ENCODE assay signal across 8 mouse cellular contexts in genomic region chr2:102450248-102450760, GRCm38 (mm10). TPM values are rescaled to one million over a fixed set of nuclear protein-coding genes. Genes with fewer than 3 reads are reported as not detected.
DNase-seq lines count a peak whose midpoint lies in the region; ATAC-seq and TF ChIP-seq lines count a peak whose summit lies in the region.

No protein-coding gene starts in this region.

- intact Hi-C loops in heart, postnatal 36 days (cut with DNase I), result loop anchor here (2.0 to 10.0 kb wide), 3 partner anchors 220 to 756 kb away; partner anchors contain the start of gene Ldlrad3

- peak overlapping the region; percentile 98 for H3K4me2 ChIP-seq in lung, embryonic 14.5 days

- TF ChIP-seq CTCF in layer of hippocampus, adult 2 months (conservative IDR thresholded peaks at IDR 0.05), result peak; percentile 21; the same call in 1 of the 2 replicates
- peak; percentile 35; the same call in 1 of the 2 replicates for TF ChIP-seq CTCF in lung, embryonic 14.5 days (IDR thresholded peaks at IDR 0.05; ENCODE audit: low read depth)

- peak; percentile 59 for ATAC-seq in frontal cortex, adult (ENCODE audit: low TSS enrichment)
- ATAC-seq in lung, embryonic 14.5 days (ENCODE audit: insufficient read depth), result peak; percentile 14

- DNase-seq in Muller cell, postnatal 12 days (ENCODE audit: inconsistent ontology term), result peak; percentile 72
- DNase-seq in cerebellum, adult 9-10 months, result peak; percentile 75
- peak; percentile 54 to 59 for DNase-seq in heart, postnatal 36 days
- peak; percentile 39 to 41 for DNase-seq in layer of hippocampus, adult 2 months (ENCODE audit: low spot score in 2 of 2)
- peak; percentile 81 for DNase-seq in lung, embryonic 14.5 days
- peak; percentile 34 for DNase-seq in ovary, adult 18-20 months (ENCODE audit: low spot score)
- peak; percentile 30 for DNase-seq in thymus, postnatal 25 days

- no peaks in the 10 kb centered on the region; the same call in 1 of the 2 replicates for H3K4me1 ChIP-seq in lung, embryonic 14.5 days (ENCODE audit: insufficient read depth)

- no peaks in the 10 kb centered on the region for H3K9me3 ChIP-seq in lung, embryonic 14.5 days (ENCODE audit: low read depth, low read length)

- H3K27ac ChIP-seq in layer of hippocampus, adult 2 months, result peak overlapping the region; percentile 94
- no peak overlapping the region for H3K27ac ChIP-seq in lung, embryonic 14.5 days (ENCODE audit: low read depth)

- WGBS in lung, embryonic 14.5 days, result under 1% methylated on average over 43 of the region's 43 CpGs

- no peaks in the 10 kb centered on the region for H3K36me3 ChIP-seq in lung, embryonic 14.5 days (ENCODE audit: insufficient read depth)

- peak overlapping the region; percentile 75 for H3K9ac ChIP-seq in lung, embryonic 14.5 days

- peak overlapping the region; percentile 87 for H3K4me3 ChIP-seq in layer of hippocampus, adult 2 months
- H3K4me3 ChIP-seq in lung, embryonic 14.5 days (ENCODE audit: low read depth, low read length), result peak overlapping the region; percentile 70

- H3K27me3 ChIP-seq in lung, embryonic 14.5 days (ENCODE audit: insufficient read depth, low read length), result peaks cover 7% of the 10 kb centered on the region

RNA-seq across cellular contexts. Expression of gene Fjx1, which starts 2.0 kb away (rescaled TPM):
- under 1 TPM; 0.51 to 0.53 TPM for total RNA-seq in heart, postnatal 36 days (2021)
- total RNA-seq in layer of hippocampus, adult 2 months (2021), result 10 to 100 TPM; 52.9 to 53.6 TPM
- polyA plus RNA-seq in lung, embryonic 14.5 days (2014; fragmentation: Nextera tagmentation; extraction: Ambion mirVana), result 6.7 and 8.3 TPM in 2 replicates

RNA-seq across cellular contexts. Expression of gene Trim44, which starts 42.7 kb away (rescaled TPM):
- total RNA-seq in heart, postnatal 36 days (2021), result 10 to 100 TPM; 26.4 to 30.0 TPM
- total RNA-seq in layer of hippocampus, adult 2 months (2021), result 100 to 1,000 TPM; 169 to 171 TPM
- polyA plus RNA-seq in lung, embryonic 14.5 days (2014; fragmentation: Nextera tagmentation; extraction: Ambion mirVana), result 37.6 and 39.3 TPM in 2 replicates

Comparison
In these comparisons a context has a peak if more than half of its experiments do, and no peak if none do; other contexts are left out.
1. DNase-seq: peak in every context shown above with its lines; median percentile 81 in lung, embryonic 14.5 days; 75 in cerebellum, adult 9-10 months; 72 in Muller cell, postnatal 12 days; 56 in heart, postnatal 36 days; 40 in layer of hippocampus, adult 2 months; 34 in ovary, adult 18-20 months; 30 in thymus, postnatal 25 days.
2. RNA of gene Fjx1, which starts 2.0 kb away (total RNA-seq): 52.9 to 53.6 TPM in layer of hippocampus, adult 2 months; 0.51 to 0.53 TPM in heart, postnatal 36 days; every median in the first group is over 10 times any median in the second.
3. RNA of gene Trim44, which starts 42.7 kb away (total RNA-seq): 169 to 171 TPM in layer of hippocampus, adult 2 months; 26.4 to 30.0 TPM in heart, postnatal 36 days; every median in the first group is over 4 times any median in the second.